Mouse (Mus musculus) E14TG2a.4 (cell line): Measurements from ENCODE around the gene Trappc11.

ENCODE experiments used
- CTCF ChIP-seq: conservative IDR thresholded peaks from 2 replicates; pipeline ENCODE4 v1.5.1; 2014; ENCODE audit warnings: low read length
- NANOG ChIP-seq: IDR thresholded peaks from 2 replicates; pipeline ENCODE4 v1.6.1; 2014; ENCODE audit warnings: borderline replicate concordance, low read length, mixed read lengths
- POU5F1 ChIP-seq: IDR thresholded peaks from 2 replicates; pipeline ENCODE4 v1.6.1; 2014; ENCODE audit warnings: low read length, borderline replicate concordance

DNA sequence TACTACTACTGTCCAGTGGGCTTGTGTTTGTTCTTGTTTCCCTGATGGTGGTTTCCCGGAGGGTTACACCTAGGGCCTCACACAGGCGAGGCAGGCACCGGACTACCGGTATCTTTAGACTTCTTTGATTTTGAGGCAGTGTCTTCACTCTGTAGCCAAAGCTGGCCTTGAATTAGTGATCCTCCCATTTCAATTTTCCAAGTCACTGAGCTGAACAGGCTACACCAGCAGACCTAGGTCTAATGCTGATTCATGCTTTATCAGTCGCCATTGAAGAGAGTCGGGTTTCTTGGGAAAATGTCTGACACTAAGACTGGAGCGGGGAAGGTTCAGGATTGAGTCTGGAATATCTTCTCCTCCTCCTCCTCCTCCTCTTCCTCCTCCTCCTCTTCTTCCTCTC is 40.2 kb upstream of the Trappc11 start:
- TF ChIP-seq CTCF (no peak), NANOG (no peak), POU5F1 (no peak)
